Mouse (Mus musculus) kidney, adult 2 months (tissue): ENCODE data around the gene Mgat4c.

ENCODE experiments used
- CTCF ChIP-seq: fragments of 200-500 bp; conservative IDR thresholded peaks from 2 replicates; pipeline ENCODE4 v1.5.1; 2011; ENCODE audit warnings: low read depth, mild to moderate bottlenecking, control low read depth, low read length, moderate library complexity, mixed read lengths; ENCODE audit not compliant: insufficient read depth, insufficient read length
- POLR2A ChIP-seq: fragments of 200-500 bp; IDR thresholded peaks from one replicate; pipeline ENCODE4 v1.6.1; 2011; ENCODE audit warnings: low read depth, low read length, control low read depth

DNA sequence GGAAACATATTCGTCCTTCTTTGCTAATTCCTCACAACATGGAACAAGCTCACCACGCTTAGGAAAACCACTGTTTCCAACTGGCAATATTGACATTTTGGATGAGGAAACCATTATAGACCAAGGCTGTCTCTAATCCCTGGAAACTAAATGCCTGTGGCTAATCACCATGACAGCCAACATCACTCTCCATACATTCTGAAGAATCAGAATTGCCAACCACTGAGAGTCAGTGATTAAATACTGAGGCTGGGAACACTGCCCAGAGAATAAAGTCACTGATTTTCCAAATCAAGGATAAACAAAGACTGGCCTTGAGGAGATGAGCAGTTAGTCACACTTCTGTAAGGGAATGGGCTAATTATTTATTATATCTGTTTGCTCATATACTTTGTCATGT is 361.2 kb downstream of the Mgat4c start:
- TF ChIP-seq CTCF (no peak), POLR2A (no peak)
